Mouse (Mus musculus) frontal cortex, adult (tissue): Measurements from ENCODE around the gene Gm1527.
A peak's percentile ranks its signal among the peaks of the same experiment; 100 is the strongest.
"Not testable (repeated sequence)": the region's sequence is repeated elsewhere in the genome, so short reads cannot be mapped to it uniquely, and the experiment has no call there.

Experiments used
- ATAC-seq: cut with Nextera tagmentation; 2 replicates; pipeline ENCODE4 v1.9.2; 2017; ENCODE audit warnings: mild to moderate bottlenecking, moderate library complexity, mixed read lengths; ENCODE audit not compliant: low TSS enrichment

The Gm1527 gene

DNA sequence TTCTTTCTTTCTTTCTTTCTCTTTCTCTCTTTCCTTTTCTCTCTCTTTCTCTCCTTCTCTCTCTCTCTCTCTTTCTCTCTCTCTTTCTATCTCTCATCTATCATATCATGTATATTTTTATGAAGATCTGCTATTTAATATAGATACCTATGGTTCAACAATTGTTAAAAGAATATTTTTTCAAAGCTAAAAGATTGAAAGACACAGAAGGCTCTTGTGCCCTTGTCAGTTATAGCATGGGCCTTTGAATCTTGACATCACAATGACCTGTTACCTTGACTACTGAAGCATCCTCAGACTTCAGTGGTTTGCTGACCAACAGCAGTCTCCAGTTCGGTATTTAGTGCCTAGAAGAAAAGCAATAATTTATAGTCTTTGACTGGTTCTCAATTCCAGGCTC, at the start of gene Gm1527:
Gene Gm1527 (plus strand): TSS at position 301 of the 400 bp plus-strand sequence.
- no peak for ATAC-seq

DNA sequence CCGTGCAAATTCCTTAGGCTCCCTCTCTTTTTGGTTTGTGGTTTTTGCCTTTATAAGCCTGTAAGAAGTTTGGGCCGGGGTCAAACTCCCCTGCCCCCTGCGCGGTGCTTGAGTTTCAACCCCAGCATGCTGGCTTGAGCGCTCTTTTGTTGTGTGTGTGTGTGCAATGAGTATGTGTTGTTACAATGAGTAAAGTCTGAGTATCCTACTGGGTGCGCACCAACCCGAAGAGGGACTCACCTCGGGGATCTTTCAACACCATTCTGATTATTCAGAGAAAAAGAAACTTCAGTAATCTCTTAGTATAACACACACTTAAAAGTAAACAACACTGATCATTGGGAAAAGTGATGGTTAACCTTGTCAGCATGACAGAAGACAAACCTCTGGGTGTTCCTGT, 49.2 kb upstream of the Gm1527 start:
- no peak for ATAC-seq

DNA sequence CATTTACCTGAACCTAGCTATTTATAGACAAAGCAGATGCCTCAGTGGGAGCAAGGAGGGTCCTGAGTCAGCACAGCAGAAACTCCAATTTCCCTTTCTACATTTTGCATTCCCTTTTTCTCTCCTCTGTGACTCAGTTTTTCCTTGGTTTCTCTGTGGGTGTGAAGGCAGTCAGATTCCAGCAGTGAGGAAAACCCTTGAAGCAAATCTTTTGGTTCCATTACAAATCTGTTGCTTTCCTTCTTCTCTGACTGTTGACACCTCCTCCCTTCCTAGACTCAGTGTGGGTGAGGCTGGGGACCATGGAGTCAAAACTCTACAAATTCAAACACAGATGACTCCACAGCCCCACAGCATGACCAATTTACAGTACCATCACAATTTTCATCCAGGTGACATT, 45.3 kb upstream of the Gm1527 start:
- ATAC-seq, result peak; percentile 94

DNA sequence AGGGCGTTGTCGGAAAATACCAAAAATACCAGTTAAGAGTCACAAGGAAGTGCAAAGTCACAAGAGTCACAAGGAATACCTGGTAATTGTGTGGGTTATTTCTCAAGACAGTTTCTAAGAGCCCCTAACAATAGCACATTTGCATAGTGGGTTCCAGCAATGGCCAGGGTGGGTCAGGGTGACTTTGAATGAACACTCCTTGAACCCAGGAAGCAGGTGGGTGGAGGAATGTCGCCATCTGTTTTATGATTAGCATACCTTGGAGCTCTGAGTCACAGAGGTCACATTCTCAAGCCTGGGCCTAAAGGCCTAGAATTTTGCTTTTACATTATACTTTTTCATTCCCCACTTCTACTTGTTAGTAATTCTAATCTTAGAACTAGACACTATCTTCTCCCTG, 40.2 kb upstream of the Gm1527 start:
- ATAC-seq, result not testable (repeated sequence)

DNA sequence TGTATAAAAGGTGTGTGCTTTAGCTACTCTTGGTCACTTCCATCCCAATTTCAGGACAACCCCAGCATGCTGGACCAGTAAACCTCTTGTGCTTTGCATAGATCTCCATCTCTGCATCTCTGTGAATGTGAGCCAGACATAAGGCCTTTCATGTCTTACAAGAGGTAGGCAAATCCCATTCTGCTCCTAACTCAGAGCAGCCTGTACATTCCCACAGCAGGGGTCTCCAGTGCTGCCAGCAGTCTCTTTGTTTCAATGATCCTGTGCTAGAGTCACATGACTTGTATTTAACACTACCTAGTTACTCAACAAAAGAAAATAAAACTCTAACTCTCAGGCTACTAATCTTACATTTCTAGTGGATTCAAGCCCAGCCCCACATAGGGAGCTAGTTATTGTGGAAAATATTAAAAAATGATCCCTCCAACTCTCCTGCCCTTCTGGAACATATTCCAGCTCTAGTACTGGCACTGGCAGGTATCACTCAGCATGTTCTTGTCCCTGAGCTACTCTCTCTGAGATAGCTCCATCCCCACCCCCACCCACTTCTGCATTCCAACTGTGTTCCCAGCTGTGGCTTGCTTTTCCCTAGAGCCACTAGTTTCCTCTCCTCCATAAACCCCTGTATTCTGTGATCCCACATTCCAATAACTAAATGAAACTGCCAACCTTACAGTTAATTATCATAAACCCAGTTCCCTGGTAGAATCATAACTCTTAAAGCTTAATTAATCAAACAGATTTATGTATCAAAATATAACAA, 32.6 kb upstream of the Gm1527 start:
- not testable (repeated sequence) for ATAC-seq

DNA sequence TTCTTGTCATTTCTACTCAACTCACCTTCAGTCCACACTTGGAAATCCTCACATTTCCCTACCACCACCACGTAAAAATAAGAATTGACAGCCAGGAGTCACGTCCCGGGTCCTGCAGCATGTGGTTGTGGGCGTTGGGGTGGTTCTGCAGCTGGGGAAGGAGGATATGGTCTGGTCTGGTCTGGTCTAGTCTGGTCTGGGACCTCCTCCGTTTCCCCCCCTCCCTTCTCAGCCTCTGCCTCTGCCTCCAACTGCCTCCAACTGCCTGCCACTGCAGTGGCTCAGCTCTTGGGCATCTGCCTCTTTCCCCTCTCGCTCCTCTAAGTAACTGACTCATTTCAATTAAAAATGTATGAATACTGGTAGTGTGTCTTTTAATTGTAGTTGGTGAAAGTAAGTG, 4.5 kb downstream of the Gm1527 start:
- not testable (repeated sequence) for ATAC-seq

DNA sequence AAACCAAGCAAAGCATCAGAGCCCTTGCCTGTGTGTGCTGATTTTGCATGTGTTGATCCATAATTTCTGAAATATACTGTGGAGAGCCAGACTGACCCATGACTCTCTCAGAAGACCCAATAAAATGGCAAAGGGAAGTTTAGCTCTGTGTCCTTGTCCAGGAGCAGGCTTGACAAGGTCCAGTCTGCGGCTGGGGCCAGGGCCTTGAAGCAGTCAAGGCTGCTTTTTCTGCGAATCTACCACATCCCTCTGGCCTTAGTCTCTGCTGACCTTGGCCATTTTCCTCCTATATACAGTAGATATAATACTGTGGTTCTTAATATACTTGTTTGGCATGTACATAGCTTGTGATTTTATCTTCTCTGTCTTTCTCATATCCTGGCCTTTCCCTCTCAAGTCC, 73.5 kb downstream of the Gm1527 start:
- no peak for ATAC-seq

DNA sequence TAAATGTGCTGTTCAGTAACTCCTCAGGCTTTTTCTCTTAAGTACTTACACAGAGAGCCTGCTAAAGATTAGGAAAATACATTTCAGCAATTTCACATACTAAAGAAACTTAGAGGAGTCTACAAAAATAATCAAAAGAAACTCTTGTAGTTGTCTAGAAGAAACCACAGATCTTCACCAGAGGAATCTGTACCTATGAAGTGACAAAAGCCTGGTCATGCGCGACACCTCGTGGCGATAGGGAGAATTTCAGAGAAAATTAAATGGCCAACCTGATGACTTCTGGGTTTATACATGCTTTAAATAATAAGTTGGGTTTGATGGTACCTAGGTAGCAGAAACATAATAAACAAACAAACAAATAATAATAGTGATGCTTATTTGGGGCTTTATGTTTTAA, 76.4 kb downstream of the Gm1527 start:
- ATAC-seq, result peak; percentile 79
